Mouse (Mus musculus) forebrain, embryonic 15.5 days (tissue): ENCODE measurements at regions not wholly inside any gene's neighbourhood (a gene's known extent, or its start where the extent isn't known, plus 50 kb on each side); places are given as distances from the start of the nearest gene placed in this dataset.

Source experiments
- ATAC-seq: fragments of 200-750 bp; cut with Nextera tagmentation; replicated peaks from 2 replicates; pipeline ENCODE4 v1.8.0; 2017; ENCODE audit warnings: mild to moderate bottlenecking, moderate TSS enrichment, moderate library complexity
- H3K27ac ChIP-seq: fragments of 300-500 bp; sonication (generic); replicated peaks from 2 replicates; pipeline ENCODE4 v1.5.1; 2015; ENCODE audit warnings: mild to moderate bottlenecking, inconsistent platforms
- H3K27me3 ChIP-seq: fragments of 300-500 bp; sonication (generic); 2 replicates; pipeline ENCODE4 v1.6.1; 2015; ENCODE audit warnings: inconsistent platforms
- H3K36me3 ChIP-seq: fragments of 300-500 bp; sonication (generic); 2 replicates; pipeline ENCODE4 v1.6.1; 2015; ENCODE audit warnings: mild to moderate bottlenecking, inconsistent platforms
- H3K4me1 ChIP-seq: fragments of 300-500 bp; sonication (generic); 2 replicates; pipeline ENCODE4 v1.6.1; 2015; ENCODE audit warnings: inconsistent platforms
- H3K4me2 ChIP-seq: fragments of 300-500 bp; sonication (generic); replicated peaks from 2 replicates; pipeline ENCODE4 v1.6.1; 2015; ENCODE audit warnings: mild to moderate bottlenecking, inconsistent platforms
- H3K4me3 ChIP-seq: fragments of 300-500 bp; sonication (generic); 2 replicates; pipeline ENCODE4 v1.5.1; 2015; ENCODE audit warnings: mild to moderate bottlenecking, inconsistent platforms
- H3K9ac ChIP-seq: fragments of 300-500 bp; sonication (generic); replicated peaks from 2 replicates; pipeline ENCODE4 v1.6.1; 2015; ENCODE audit warnings: mild to moderate bottlenecking, inconsistent platforms
- H3K9me3 ChIP-seq: fragments of 300-500 bp; sonication (generic); 2 replicates; pipeline ENCODE4 v1.6.1; 2016; ENCODE audit warnings: inconsistent platforms
- WGBS: fragments of 180-500 bp; shearing (Covaris S2); methylation state at CpG from one replicate; pipeline ENCODE4 v1.1.7; 2015; ENCODE audit warnings: mixed read lengths; 5-methylcytosine and 5-hydroxymethylcytosine counted together

DNA sequence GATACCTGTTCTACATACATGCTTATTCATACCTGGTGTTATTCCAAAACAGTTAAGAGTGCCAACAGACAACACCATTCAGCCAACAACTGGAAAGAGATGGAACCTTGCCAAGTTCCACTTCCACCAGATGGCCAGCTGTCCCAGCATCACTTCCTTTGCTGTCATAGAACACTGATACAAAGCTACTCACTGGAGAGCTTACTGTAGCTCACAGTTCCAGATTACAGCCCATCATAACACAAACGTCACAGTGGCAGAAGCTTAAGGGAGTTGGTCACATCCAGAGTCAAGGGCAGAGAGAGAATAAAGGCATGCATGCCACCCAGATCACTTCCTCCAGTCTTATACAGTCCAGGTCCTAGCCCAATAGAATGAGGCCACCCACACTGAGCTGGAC lies 84.0 kb upstream of the Dlx6 start:
- no peak overlapping the region for H3K4me2 ChIP-seq
- H3K27me3 ChIP-seq, result no peaks in the 10 kb centered on the region
- no peak overlapping the region for H3K27ac ChIP-seq
- no peaks in the 10 kb centered on the region for H3K36me3 ChIP-seq
- H3K4me3 ChIP-seq, result no peak overlapping the region
- H3K4me1 ChIP-seq, result no peaks in the 10 kb centered on the region
- no peaks in the 10 kb centered on the region for H3K9me3 ChIP-seq
- WGBS, result 65% methylated on average over 1 of the region's 1 CpGs
- no peak overlapping the region for H3K9ac ChIP-seq
- ATAC-seq, result no peak

DNA sequence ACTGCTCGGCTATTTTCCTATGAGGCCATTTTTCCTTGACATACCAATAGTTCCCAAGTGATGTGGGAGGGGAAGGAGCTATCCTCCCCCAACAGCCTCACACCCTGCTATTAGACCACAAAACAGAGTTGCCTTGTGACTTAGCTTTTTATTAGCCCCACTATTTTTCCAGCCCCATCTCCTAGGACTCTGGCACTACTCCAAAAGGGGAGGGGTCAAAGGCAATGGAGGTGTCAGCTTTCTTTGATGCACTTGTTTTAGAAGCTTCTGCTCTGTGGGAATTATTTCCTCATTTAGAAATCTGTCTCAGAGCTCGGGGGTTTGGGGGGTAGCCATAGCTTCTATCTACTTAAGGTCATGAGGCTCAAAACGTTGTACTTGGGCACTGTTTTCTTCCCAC lies 81.6 kb upstream of the Dlx6 start:
- H3K4me3 ChIP-seq, result no peak overlapping the region
- no peaks in the 10 kb centered on the region for H3K9me3 ChIP-seq
- H3K4me2 ChIP-seq, result no peak overlapping the region
- H3K36me3 ChIP-seq, result no peaks in the 10 kb centered on the region
- H3K27me3 ChIP-seq, result no peaks in the 10 kb centered on the region
- H3K9ac ChIP-seq, result no peak overlapping the region
- ATAC-seq, result no peak
- 22% methylated on average over 3 of the region's 3 CpGs for WGBS
- H3K27ac ChIP-seq, result no peak overlapping the region
- H3K4me1 ChIP-seq, result no peaks in the 10 kb centered on the region

DNA sequence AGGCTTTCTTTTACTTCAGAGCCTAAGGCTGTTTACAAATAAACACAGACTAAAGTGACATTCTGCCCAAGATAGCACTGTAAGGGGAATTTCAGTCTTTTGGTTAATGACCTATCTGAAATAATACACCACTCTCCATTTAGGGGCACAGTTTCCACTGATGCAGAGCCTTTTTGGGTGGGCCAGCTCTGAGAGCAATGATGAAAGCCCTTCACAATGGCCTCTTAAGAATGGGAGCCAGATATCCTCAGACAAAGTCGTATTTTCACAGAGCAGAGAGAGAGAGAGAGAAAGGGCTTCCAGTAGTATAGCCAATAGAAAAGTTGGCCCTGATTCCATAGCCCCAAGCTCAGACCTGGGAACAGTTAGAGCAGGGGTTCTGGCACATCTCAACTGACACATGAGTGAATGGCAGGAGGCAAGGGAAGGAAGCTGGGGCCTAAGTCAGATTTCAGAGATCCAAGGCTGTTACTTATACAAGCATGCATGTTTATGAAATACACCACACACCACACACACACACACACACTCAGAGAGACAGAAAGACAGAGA lies 77.1 kb upstream of the Dlx6 start:
- H3K9ac ChIP-seq, result no peak overlapping the region
- H3K4me2 ChIP-seq, result no peak overlapping the region
- WGBS, result 17% methylated on average over 1 of the region's 1 CpGs
- no peaks in the 10 kb centered on the region for H3K9me3 ChIP-seq
- H3K4me1 ChIP-seq, result no peaks in the 10 kb centered on the region
- no peak overlapping the region for H3K27ac ChIP-seq
- H3K27me3 ChIP-seq, result no peaks in the 10 kb centered on the region
- H3K4me3 ChIP-seq, result no peak overlapping the region
- no peaks in the 10 kb centered on the region for H3K36me3 ChIP-seq
- peak; percentile 57 for ATAC-seq

DNA sequence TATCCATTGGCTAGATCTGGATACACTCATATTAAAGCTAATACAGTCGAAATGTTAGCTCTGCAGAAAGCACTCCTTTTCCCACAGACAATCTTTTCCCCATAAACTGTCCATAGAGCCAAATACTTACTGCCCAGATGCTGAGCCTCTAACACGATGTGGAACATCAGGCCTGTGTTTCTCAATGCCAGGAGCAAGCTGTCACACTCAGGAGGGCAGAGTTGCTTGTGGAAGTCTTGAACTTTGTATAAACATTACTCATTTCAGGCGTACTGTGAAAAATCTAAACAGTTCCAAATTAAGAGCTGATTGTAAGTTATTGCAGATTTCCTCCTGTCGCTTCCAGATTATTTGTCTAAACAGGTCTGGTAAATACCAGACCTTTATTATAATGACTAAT lies 75.6 kb upstream of the Dlx6 start:
- Histone ChIP-seq H3K9me3 (no peaks in the 10 kb centered on the region), H3K36me3 (no peaks in the 10 kb centered on the region), H3K4me2 (no peak overlapping the region), H3K27me3 (no peaks in the 10 kb centered on the region), H3K27ac (no peak overlapping the region), H3K4me1 (no peaks in the 10 kb centered on the region), H3K9ac (no peak overlapping the region), H3K4me3 (no peak overlapping the region)
- no peak for ATAC-seq
- 71% methylated on average over 4 of the region's 4 CpGs for WGBS

DNA sequence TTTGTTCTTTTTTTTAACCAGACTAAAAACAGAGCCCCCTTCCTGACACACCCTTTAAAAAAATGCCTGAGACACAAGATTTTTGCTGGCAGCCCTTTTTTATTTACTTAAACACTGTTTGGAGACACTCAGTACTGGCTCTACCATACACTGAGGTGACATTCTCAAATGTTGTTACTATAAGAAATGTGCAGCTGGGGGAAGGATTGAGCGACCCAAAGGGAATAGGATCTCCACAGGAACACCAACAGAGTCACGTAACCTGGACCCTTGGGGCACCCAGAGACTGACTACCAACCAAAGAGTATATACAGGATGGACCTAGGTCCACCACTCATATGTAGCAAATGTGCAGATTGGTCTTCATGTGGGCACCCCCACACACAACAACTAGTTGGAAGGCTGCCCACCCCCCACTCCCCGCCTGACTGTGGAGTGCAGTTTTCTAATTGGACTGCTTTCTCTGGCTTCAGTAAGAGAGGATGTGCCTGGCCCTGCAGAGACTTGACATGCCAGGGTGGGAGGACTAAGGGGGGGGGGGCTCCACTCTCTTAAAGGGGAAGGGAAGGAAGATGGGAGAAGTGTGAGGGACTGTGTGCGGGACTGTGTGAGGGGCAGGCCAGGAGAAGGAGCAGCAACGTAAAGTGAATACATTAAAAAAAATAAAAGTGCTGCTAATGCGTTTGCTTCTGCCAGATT lies 68.7 kb upstream of the Dlx6 start:
- Histone ChIP-seq H3K4me2 (no peak overlapping the region), H3K9ac (no peak overlapping the region), H3K27me3 (no peaks in the 10 kb centered on the region), H3K36me3 (no peaks in the 10 kb centered on the region), H3K9me3 (no peaks in the 10 kb centered on the region), H3K4me3 (no peak overlapping the region), H3K4me1 (no peaks in the 10 kb centered on the region), H3K27ac (no peak overlapping the region)
- peak; percentile 46; the same call in 1 of the 2 replicates for ATAC-seq
- WGBS, result 52% methylated on average over 6 of the region's 6 CpGs

DNA sequence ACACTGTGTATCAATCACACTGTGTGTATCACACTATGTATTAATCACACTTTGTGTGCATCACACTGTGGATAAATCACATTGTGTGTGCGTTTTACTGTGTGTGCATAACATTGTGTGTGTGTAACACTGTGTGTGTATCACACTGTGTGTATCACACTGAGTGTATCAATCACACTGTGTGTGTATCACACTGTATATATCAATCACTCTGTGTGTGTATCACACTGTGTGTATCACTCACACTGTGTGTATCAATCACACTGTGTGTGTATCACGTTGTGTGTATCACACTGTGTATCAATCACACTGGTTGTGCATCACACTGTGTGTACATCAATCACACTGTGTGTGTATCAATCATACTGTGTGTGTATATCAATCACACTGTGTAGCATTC lies 62.8 kb upstream of the Dlx6 start:
- ATAC-seq, result 0 out of 2 replicates have a peak, but pooled peaks have one; percentile 19
- Histone ChIP-seq H3K4me1 (peaks cover 4% of the 10 kb centered on the region; the same call in 1 of the 2 replicates), H3K36me3 (no peaks in the 10 kb centered on the region), H3K9me3 (no peaks in the 10 kb centered on the region), H3K9ac (no peak overlapping the region), H3K4me3 (no peak overlapping the region), H3K27me3 (no peaks in the 10 kb centered on the region), H3K27ac (no peak overlapping the region), H3K4me2 (no peak overlapping the region)
- WGBS, result 93% methylated on average over 2 of the region's 2 CpGs

DNA sequence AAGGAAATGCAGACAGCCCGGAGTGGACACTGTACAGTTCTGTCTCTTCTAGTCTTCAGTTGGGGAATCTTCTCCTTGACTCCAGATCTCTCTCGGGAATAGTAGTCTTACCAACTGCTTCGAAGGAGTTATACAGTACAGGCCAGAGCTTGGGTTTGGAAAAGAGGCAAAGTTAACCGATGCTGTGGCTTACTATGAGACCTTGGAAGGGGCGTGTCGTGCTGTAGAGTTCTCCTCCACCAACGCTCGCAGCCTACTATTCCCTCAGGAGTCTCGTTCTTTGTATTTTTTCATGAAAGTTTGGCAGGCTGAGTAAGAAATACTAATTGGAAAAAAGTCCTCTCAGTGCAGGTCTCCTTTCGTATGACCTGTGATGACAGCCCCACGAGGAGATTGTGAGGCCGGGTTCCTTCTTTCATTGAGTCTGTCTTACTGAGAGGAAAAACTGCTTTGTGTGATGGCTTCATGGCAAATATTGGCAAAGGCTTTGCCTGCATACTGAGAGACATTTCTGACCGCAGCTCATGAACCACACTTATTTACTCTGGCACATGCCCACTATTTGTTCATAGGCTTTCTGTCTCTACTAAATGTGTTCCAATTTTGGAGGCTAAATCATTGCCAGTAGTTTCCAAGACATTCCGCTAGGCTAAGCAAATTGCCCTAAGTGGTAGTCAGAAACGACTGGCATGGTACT lies 61.4 kb upstream of the Dlx6 start:
- H3K4me2 ChIP-seq, result no peak overlapping the region
- no peak overlapping the region for H3K4me3 ChIP-seq
- 76% methylated on average over 15 of the region's 15 CpGs for WGBS
- H3K9me3 ChIP-seq, result no peaks in the 10 kb centered on the region
- H3K4me1 ChIP-seq, result peaks cover 4% of the 10 kb centered on the region; the same call in 1 of the 2 replicates
- H3K27ac ChIP-seq, result no peak overlapping the region
- no peak for ATAC-seq
- H3K27me3 ChIP-seq, result no peaks in the 10 kb centered on the region
- H3K36me3 ChIP-seq, result no peaks in the 10 kb centered on the region
- no peak overlapping the region for H3K9ac ChIP-seq
